Mouse (Mus musculus): ENCODE measurements around the gene Mrtfa. TPM values are rescaled to one million over a fixed set of nuclear protein-coding genes. Genes with fewer than 3 reads are reported as not detected.
A peak's percentile ranks its signal among the peaks of the same experiment; 100 is the strongest.

Mrtfa gene
- total RNA-seq, 2 experiments from 2014 or later = 58.0 to 66.8 TPM

DNA sequence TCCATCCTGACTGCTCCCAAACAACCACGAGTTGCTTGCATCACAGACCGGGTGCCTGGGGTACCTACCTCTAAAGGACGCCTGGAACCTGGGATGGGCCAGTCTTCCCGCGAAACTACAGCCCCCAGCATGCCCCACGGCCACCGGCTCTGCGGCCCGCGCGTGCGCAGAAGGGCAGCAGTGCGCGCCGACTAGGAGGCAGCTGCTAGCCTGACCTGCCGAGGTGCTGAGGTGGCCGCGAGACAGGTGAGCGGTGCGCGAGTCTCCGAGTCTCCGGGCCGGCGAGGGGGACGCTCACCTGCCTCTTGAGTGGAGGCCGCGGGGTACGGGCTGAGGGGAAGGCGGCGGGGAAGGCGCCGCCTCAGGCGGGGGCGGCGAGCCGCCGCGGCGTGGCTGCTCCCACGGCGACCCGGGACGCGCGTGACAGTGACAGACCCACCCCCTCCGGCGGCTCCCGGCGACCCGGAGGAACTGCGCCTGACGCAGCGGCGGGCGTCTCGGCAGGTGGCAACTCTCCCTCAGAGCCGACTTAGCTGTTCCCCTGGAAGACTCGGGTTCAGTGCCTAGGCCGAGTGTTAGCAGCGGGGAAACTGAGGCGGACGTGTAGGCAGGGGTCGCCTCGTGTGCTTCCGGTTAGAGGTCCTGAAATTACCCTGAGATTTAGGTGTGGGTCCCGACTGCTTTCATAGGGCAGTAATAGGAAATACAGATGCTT lies 212.8 kb downstream of the Mrtfa start, which contains the start of gene Sgsm3:
TSS of gene Sgsm3 (plus strand) at position 146 of the 715 bp plus-strand sequence.
- DNase-seq (ENCODE audit: low spot score in 2 of 2) = peak; percentile 69 to 86
- intact Hi-C loops (cut with DNase I) = no loop called here

DNA sequence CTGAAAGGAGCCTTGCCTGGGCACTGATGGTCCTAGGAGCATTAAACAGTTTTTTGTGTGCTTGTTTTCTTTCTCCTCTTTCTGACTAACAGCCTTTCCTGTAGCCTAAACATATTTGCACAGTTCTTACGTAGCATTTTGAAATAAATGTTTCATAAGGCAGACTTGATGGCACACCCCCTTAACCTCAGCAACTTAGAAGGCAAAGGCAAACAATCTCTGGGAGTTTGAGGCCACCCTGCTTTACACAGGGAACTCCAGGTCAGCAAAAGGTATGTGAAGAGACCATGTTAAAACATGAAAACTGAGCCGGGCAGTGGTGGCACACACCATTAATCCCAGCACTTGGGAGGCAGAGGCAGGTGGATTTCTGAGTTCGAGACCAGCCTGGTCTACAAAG lies 214.9 kb downstream of the Mrtfa start:
- no peak for DNase-seq (ENCODE audit: low spot score in 2 of 2)
- intact Hi-C loops (cut with DNase I) = no loop called here

DNA sequence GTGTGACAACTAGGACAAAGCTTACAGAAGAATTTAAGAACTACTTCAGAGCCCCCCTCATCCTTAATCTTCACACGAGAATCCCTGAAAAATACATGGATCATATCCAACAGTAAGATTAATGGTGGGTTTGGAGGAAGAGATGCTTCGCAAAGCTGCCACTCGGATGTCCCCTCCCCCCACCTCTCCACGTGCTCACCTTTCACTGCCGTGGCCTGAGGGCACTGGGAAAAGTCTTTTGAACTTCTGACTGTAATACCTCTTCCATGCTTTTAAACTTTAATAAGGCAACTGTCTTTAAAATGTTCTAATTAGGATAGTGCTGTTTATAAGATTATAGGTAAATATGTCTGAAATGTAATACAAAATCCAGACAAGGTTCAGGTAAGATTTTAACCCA lies 216.2 kb downstream of the Mrtfa start:
- no peak for DNase-seq (ENCODE audit: low spot score in 2 of 2)
- intact Hi-C loops (cut with DNase I) = no loop called here

DNA sequence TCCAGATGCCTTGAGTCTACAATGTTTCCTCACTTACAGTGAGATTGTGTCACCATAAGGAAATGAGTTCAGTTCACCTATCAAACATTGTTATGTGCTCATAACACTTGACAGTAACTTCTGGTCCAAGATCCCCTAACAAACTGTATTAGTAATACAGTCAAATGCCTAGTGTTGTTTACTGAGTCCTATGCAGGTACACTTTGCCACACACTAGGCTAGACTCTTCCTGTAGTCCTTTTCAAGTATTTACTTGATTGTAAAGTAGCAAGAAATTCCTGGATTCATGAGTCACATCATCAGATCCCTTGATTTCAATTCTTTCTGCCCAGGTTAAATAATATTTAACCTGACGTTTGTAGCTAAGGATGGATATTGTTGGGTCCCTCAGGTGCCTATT lies 221.2 kb downstream of the Mrtfa start:
- no peak for DNase-seq (ENCODE audit: low spot score in 2 of 2)
- intact Hi-C loops (cut with DNase I) = no loop called here

Other genes with a start within 250 kb of the Mrtfa start
- 10 to 100 TPM; 22.8 to 28.3 TPM for gene Adsl, start 242.3 kb downstream of the Mrtfa start, total RNA-seq (2021)
- gene Sgsm3, start 213.0 kb downstream of the Mrtfa start, total RNA-seq (2021) = 100 to 1,000 TPM in 1 of 2 experiments, 10 to 100 TPM in 1; 82.2 to 100 TPM
- 10 to 100 TPM; 20.9 to 21.0 TPM for gene Mchr1, start 44.7 kb upstream of the Mrtfa start, total RNA-seq (2021)
- 10 to 100 TPM; 48.7 to 51.0 TPM for gene Slc25a17, start 170.1 kb upstream of the Mrtfa start, total RNA-seq (2021)
- gene St13, start 209.3 kb upstream of the Mrtfa start, total RNA-seq (2021) = 100 to 1,000 TPM; 149 to 161 TPM
- gene Xpnpep3, start 209.4 kb upstream of the Mrtfa start, total RNA-seq (2021) = 10 to 100 TPM; 11.7 to 15.2 TPM
- not detected for gene Dnajb7, start 217.5 kb upstream of the Mrtfa start, total RNA-seq (2021)